Mouse (Mus musculus): Measurements from ENCODE around the gene Tecpr2. TPM values are rescaled to one million over a fixed set of nuclear protein-coding genes. Genes with fewer than 3 reads are reported as not detected.

Gene Tecpr2
- 10.1 and 11.4 TPM in 2 replicates for polyA plus RNA-seq (2012; rRNA removed)
- 3.8 and 4.4 TPM in 2 replicates for polyA plus RNA-seq (2014; fragmentation: Nextera tagmentation; extraction: Ambion mirVana)

DNA sequence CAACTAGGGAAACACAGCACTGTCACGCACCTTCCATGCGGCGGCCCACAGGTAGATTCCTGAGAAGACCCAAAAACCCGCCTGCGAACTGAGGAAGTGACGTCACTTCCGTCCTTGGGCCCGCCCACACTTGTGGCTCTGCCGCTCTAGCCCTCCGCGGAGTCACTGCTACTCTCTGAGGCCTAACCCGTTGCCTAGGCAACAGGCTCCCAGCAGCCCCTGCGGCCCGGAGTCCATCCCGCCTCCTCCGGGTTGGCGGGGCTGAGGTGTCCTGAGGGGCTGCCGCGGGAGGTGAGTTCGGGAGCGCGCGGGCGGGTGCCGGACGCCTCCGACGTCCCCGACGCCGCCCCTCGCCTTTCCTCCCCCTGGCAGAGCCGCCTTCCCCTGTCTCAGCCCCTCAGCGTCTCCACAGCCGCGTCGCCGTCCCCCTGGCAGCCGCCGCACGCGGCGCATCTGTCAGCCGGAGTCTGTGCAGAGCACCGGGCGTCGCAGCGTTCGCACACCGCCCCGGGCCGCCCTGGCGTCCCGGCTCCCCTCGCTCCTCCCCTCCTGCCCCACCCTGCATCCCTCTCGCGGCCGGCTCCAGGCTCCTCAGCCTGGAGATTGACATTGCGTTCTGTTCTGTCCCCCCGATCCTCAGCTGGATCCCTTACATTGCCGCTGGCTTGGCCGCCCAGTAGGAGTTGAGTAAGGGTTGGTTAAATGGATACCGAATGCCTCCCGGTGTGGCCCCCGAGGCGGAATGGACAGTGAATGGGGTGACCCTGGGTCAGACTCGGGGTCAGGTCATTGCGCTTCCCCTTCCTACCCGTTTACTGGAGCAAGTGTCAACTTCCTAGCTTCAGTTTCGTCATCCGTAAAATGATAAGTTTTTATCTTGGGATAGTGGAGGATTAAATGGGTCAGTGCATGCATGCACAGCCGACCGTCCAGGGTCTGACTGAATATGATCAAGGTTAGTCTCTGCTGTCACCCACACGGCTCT is at the start of gene Tecpr2, which contains the start of gene Cinp:
Gene Tecpr2 (plus strand): TSS at position 229 of the 985 bp plus-strand sequence.
Gene Cinp (minus strand): TSS at position 110 of the 985 bp plus-strand sequence.
- Histone ChIP-seq H3K4me3 (replicated peaks; ENCODE audit: low read length) (peak within 1 kb of the TSS; percentile 79), H3K36me3 (ENCODE audit: control insufficient read depth, insufficient read depth, low read length) (no peaks in the 10 kb centered on the region), H3K4me2 (replicated peaks; ENCODE audit: low read depth, low read length, severe bottlenecking) (peak within 1 kb of the TSS; percentile 91), H3K27ac (replicated peaks; ENCODE audit: low read depth, low read length) (peak within 1 kb of the TSS; percentile 76), H3K9me3 (ENCODE audit: control insufficient read depth, low read length) (no peaks in the 10 kb centered on the region), H3K9ac (ENCODE audit: low read depth, low read length, severe bottlenecking) (peak within 1 kb of the TSS; percentile 75), H3K27me3 (ENCODE audit: control insufficient read depth, insufficient read depth, low read length) (no peaks in the 10 kb centered on the region), H3K4me1 (ENCODE audit: control insufficient read depth, insufficient read depth, low read length) (peaks cover 11% of the 10 kb centered on the region)
- ATAC-seq (ENCODE audit: low FRiP score, low read depth) (peak; percentile 100), DNase-seq (ENCODE audit: low spot score) (peak; percentile 99)
- TF ChIP-seq POLR2A (IDR thresholded peaks at IDR 0.05; ENCODE audit: borderline replicate concordance, extremely low read depth, insufficient read depth, insufficient read length): peak; percentile 73; the same call in 1 of the 2 replicates
- WGBS: under 1% methylated on average over 52 of the region's 74 CpGs

DNA sequence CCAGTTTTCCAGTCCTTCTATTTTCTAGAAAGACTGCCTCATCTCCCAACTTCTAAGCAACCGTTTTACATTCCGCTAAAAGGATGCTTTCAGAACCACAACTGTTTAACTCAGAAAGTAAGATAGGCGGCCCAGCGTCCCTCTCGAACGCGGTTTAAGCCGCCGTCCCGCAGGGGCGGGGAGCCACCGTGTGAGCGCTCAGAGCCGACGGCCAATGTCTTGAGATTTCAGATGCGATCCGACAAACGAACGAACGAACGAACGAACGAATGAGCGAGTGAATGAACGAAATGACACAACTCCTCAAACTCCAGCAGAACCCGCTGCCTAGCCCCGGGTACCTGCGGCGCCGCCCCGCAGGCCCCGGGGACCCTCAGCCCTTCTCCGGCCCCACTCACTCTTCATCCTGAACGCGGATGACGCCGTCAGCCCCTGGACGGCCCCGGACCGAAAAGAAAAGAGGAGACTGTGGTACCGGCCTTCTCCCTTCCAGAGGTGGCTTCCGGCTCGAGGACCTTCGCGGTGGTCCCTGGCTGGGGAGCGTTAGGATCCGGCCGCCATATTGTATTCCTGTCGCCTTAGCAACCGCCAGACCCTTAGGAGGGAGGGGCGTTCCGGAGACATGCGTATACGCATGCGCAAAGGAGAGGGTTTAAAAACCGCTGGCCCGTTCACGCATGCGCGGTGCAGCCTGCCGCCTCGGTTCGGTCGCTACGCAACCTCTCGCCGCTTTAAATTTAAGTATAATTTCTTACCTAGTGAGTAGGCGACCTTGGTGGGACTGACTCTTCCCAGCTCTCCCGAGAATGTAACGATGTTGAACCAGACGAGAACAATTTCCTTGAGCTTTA is 48.5 kb upstream of the Tecpr2 start, which contains the start of gene Mok:
Gene Mok (minus strand): TSS at position 592 of the 851 bp plus-strand sequence.
- H3K4me3 ChIP-seq (replicated peaks; ENCODE audit: low read length): peak within 1 kb of the TSS; percentile 67
- peaks cover 10% of the 10 kb centered on the region for H3K4me1 ChIP-seq (ENCODE audit: control insufficient read depth, insufficient read depth, low read length)
- no peaks in the 10 kb centered on the region for H3K27me3 ChIP-seq (ENCODE audit: control insufficient read depth, insufficient read depth, low read length)
- H3K27ac ChIP-seq (replicated peaks; ENCODE audit: low read depth, low read length): peak within 1 kb of the TSS; percentile 34; the same call in 1 of the 2 replicates
- peak; percentile 87 for ATAC-seq (ENCODE audit: low FRiP score, low read depth)
- TF ChIP-seq POLR2A (IDR thresholded peaks at IDR 0.05; ENCODE audit: borderline replicate concordance, extremely low read depth, insufficient read depth, insufficient read length): no peak
- H3K9me3 ChIP-seq (ENCODE audit: control insufficient read depth, low read length): no peaks in the 10 kb centered on the region
- under 1% methylated on average over 71 of the region's 71 CpGs for WGBS
- H3K4me2 ChIP-seq (replicated peaks; ENCODE audit: low read depth, low read length, severe bottlenecking): peak within 1 kb of the TSS; percentile 72
- H3K36me3 ChIP-seq (ENCODE audit: control insufficient read depth, insufficient read depth, low read length): no peaks in the 10 kb centered on the region
- DNase-seq (ENCODE audit: low spot score): peak; percentile 94
- H3K9ac ChIP-seq (ENCODE audit: low read depth, low read length, severe bottlenecking): peak within 1 kb of the TSS; percentile 58

DNA sequence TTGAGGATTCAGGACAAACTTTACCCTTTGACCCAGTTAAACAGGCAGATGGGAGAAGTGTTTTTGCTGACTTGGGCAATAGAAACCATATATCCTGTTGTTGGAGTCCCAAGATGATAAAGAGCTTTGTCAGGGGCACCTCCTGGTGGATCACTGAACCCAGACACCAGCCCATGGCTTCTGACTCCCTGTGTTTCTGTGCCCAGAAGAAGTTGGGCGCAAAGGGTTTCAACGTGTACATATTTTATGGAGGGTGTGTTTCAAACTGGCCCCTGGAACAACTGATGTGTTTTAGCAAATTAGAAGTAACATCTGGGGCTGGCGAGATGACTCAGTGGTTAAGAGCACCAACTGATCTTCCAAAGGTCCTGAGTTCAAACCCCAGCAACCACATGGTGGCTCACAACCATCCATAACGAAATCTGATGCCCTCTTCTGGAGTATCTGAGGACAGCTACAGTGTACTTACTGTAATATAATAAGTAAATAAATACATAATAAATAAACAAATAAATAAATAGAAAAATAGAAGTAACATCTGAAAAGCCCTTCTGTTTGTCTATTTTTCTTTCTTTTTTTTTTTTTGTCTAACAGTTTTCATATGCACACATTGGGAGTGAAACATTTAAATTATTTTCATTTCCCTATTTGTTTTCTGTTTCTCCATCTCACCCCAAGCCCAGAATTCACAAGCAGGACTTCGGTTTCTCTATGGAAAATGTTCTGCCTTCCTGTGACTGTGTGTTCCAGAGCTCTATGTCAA is 47.2 kb upstream of the Tecpr2 start:
- DNase-seq (ENCODE audit: low spot score): no peak
- H3K4me2 ChIP-seq (replicated peaks; ENCODE audit: low read depth, low read length, severe bottlenecking): no peak overlapping the region
- WGBS: 69% methylated on average over 5 of the region's 5 CpGs
- H3K27me3 ChIP-seq (ENCODE audit: control insufficient read depth, insufficient read depth, low read length): peaks cover 4% of the 10 kb centered on the region; the same call in 1 of the 2 replicates
- peaks cover 13% of the 10 kb centered on the region for H3K4me1 ChIP-seq (ENCODE audit: control insufficient read depth, insufficient read depth, low read length)
- no peak for TF ChIP-seq POLR2A (IDR thresholded peaks at IDR 0.05; ENCODE audit: borderline replicate concordance, extremely low read depth, insufficient read depth, insufficient read length)
- no peaks in the 10 kb centered on the region for H3K9me3 ChIP-seq (ENCODE audit: control insufficient read depth, low read length)
- no peak overlapping the region for H3K9ac ChIP-seq (ENCODE audit: low read depth, low read length, severe bottlenecking)
- H3K36me3 ChIP-seq (ENCODE audit: control insufficient read depth, insufficient read depth, low read length): no peaks in the 10 kb centered on the region
- H3K4me3 ChIP-seq (replicated peaks; ENCODE audit: low read length): no peak overlapping the region
- ATAC-seq (ENCODE audit: low FRiP score, low read depth): no peak
- H3K27ac ChIP-seq (replicated peaks; ENCODE audit: low read depth, low read length): no peak overlapping the region

DNA sequence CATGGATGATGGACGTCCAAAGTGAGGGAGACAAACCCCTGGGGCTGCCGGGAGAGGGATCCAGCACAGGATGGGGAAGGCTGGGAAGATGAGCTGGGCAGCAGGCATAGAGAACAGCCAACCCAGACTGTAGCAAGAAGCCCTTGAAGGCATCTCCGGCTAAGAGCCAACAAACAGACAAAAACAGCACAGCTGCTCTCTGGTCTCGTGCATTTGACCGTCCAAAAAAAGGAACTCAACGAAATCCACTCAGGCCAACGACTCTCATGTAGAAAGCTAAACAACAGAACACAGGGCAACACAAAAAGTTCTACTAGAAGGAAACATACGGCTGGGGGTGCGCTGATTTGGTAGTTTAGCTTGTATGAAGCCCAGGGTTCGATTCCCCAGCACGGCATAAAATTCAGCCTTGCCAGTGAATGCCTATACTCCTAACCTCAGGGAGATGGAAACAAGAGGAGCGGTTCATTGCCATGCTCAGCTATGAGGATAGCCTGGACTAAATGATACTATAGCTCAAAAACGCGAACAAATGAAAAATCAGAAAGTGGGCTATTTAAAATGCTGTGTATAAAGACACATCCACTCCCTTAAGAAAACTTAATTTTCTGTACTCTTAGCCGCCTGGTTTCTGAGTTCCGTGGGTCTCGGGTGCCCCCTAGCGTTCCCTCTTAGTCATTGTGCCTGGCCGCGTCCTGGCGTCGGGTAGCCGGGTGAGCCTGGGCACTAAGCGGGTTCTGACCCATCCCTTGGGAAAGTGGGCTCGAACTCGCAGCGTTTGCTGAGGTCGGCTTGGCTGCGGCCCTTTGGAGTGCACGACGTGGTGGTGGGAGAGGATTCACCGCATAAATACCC is 45.6 kb upstream of the Tecpr2 start:
- Histone ChIP-seq H3K4me2 (replicated peaks; ENCODE audit: low read depth, low read length, severe bottlenecking) (peak overlapping the region; percentile 58), H3K36me3 (ENCODE audit: control insufficient read depth, insufficient read depth, low read length) (no peaks in the 10 kb centered on the region), H3K9ac (ENCODE audit: low read depth, low read length, severe bottlenecking) (no peak overlapping the region), H3K9me3 (ENCODE audit: control insufficient read depth, low read length) (no peaks in the 10 kb centered on the region), H3K4me3 (replicated peaks; ENCODE audit: low read length) (peak overlapping the region; percentile 39), H3K27ac (replicated peaks; ENCODE audit: low read depth, low read length) (no peak overlapping the region), H3K4me1 (ENCODE audit: control insufficient read depth, insufficient read depth, low read length) (peaks cover 8% of the 10 kb centered on the region; the same call in 1 of the 2 replicates), H3K27me3 (ENCODE audit: control insufficient read depth, insufficient read depth, low read length) (peaks cover 5% of the 10 kb centered on the region; the same call in 1 of the 2 replicates)
- peak; percentile 75 for DNase-seq (ENCODE audit: low spot score)
- peak; percentile 29; the same call in 1 of the 2 replicates for ATAC-seq (ENCODE audit: low FRiP score, low read depth)
- 21% methylated on average over 32 of the region's 32 CpGs for WGBS
- no peak for TF ChIP-seq POLR2A (IDR thresholded peaks at IDR 0.05; ENCODE audit: borderline replicate concordance, extremely low read depth, insufficient read depth, insufficient read length)

All from limb, embryonic 14.5 days (tissue).